Mouse (Mus musculus) embryonic fibroblast, embryonic 13.5 days (primary cell): ENCODE data around the gene Obp2b.

Source experiments
- CTCF ChIP-seq: IDR thresholded peaks from 2 replicates; pipeline ENCODE4 v1.5.1; 2011; ENCODE audit warnings: mild to moderate bottlenecking, control low read depth, low read length, moderate library complexity, borderline replicate concordance; ENCODE audit not compliant: insufficient read depth
- POLR2A ChIP-seq: IDR thresholded peaks from 2 replicates; pipeline ENCODE4 v1.6.1; 2011; ENCODE audit warnings: low read depth, mild to moderate bottlenecking, control low read depth, low read length, moderate library complexity

GRCm38 (mm10) chr2:25789092-25789491, 52.3 kb downstream of the Obp2b start:
- TF ChIP-seq CTCF (no peak), POLR2A (no peak)
